Mouse (Mus musculus) liver, adult 2 months (tissue): ENCODE results near the gene Mbnl1.

Experiments used
- CTCF ChIP-seq: fragments of 200-500 bp; IDR thresholded peaks from 2 replicates; pipeline ENCODE4 v1.5.1; 2011; ENCODE audit warnings: low read depth, low read length, control low read depth
- POLR2A ChIP-seq: fragments of 200-500 bp; IDR thresholded peaks from 2 replicates; pipeline ENCODE4 v1.6.1; 2011; ENCODE audit warnings: low read length, control low read depth; ENCODE audit not compliant: insufficient read depth; ENCODE audit errors: extremely low read depth

DNA sequence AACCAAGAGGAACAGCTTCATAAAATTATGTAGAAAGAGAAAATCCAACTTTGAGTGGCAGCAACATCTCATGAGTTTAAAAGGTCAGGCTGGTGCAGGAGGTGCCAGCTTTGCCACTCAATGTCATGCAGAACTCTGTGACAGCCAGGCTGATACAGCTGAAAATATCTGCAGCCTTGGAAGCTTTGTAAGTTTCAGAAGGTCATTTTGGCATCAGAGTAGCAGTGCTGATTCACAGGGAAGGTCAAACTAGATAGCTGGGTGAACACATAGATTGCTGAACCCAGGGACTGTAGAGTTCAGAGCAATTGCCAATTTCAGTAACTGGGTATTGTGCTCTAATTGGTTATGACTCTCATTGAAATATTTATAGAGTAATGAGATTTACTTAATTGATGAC lies 42.8 kb downstream of the Mbnl1 start:
- TF ChIP-seq POLR2A (no peak), CTCF (no peak)
